Comparison of ENCODE assay signal across 9 mouse cellular contexts in genomic region chr15:84072226-84072625, GRCm38 (mm10). TPM values are rescaled to one million over a fixed set of nuclear protein-coding genes. Genes with fewer than 3 reads are reported as not detected.
DNase-seq lines count a peak whose midpoint lies in the region; ATAC-seq and TF ChIP-seq lines count a peak whose summit lies in the region.
"Had no signal": no experiment of that assay in that cellular context is flagged by ENCODE, and none has a peak within 500 bp of the region (broad histone marks: within the 10 kb centered on the region; RNA-seq: fewer than 3 reads in every experiment).

No protein-coding gene starts in this region.

- no peak for ATAC-seq in heart, postnatal 0 days (ENCODE audit: insufficient read depth, low read depth)
- ATAC-seq in heart, embryonic 12.5 days (ENCODE audit: insufficient number of reproducible peaks, low FRiP score): no peak
- ATAC-seq in frontal cortex, adult (ENCODE audit: low TSS enrichment): peak; percentile 36

- H3K36me3 ChIP-seq in heart, postnatal 0 days (replicated peaks; ENCODE audit: control insufficient read depth, insufficient read depth, low read length): no peaks in the 10 kb centered on the region
- no peaks in the 10 kb centered on the region for H3K36me3 ChIP-seq in heart, embryonic 12.5 days
- H3K36me3 ChIP-seq in ES-Bruce4 (ENCODE audit: control insufficient read depth, insufficient read depth, low read length, poor library complexity, severe bottlenecking): no peaks in the 10 kb centered on the region

- no peak for TF ChIP-seq POLR2A in ES-Bruce4 (IDR thresholded peaks at IDR 0.05; ENCODE audit: insufficient read depth, low read length)

- no peak overlapping the region for H3K4me3 ChIP-seq in heart, postnatal 0 days (ENCODE audit: low read depth, low read length)
- H3K4me3 ChIP-seq in heart, embryonic 12.5 days: no peak overlapping the region
- H3K4me3 ChIP-seq in ES-Bruce4 (ENCODE audit: low read depth, low read length): no peak overlapping the region

- 33% methylated on average over 7 of the region's 7 CpGs for WGBS in heart, postnatal 0 days
- 33% methylated on average over 7 of the region's 7 CpGs for WGBS in heart, embryonic 12.5 days

- no peaks in the 10 kb centered on the region for H3K4me1 ChIP-seq in heart, postnatal 0 days (ENCODE audit: control insufficient read depth, insufficient read depth)
- 0 out of 2 replicates have a peak, but pooled peaks cover 5% of the 10 kb centered on the region for H3K4me1 ChIP-seq in heart, embryonic 12.5 days (replicated peaks)
- peaks cover 1% of the 10 kb centered on the region for H3K4me1 ChIP-seq in ES-Bruce4 (ENCODE audit: control insufficient read depth, insufficient read depth, low read length)

- no peak overlapping the region for H3K27ac ChIP-seq in heart, postnatal 0 days (ENCODE audit: low read depth)
- H3K27ac ChIP-seq in heart, embryonic 12.5 days (ENCODE audit: poor library complexity, severe bottlenecking): no peak overlapping the region
- H3K27ac ChIP-seq in ES-Bruce4 (ENCODE audit: insufficient read depth, low read length): no peak overlapping the region
- H3K27ac ChIP-seq: macrophage had no signal

- peaks cover 74% of the 10 kb centered on the region for H3K27me3 ChIP-seq in heart, postnatal 0 days (ENCODE audit: control insufficient read depth, insufficient read depth, low read length)
- peaks cover 97% of the 10 kb centered on the region for H3K27me3 ChIP-seq in heart, embryonic 12.5 days (replicated peaks)
- H3K27me3 ChIP-seq in ES-Bruce4 (ENCODE audit: control insufficient read depth, insufficient read depth, low read length, poor library complexity, severe bottlenecking): no peaks in the 10 kb centered on the region

- no peak for DNase-seq in heart, postnatal 0 days (ENCODE audit: low spot score)
- DNase-seq in cerebellum, adult 11-12 months: peak; percentile 59
- peak; percentile 94 for DNase-seq in layer of hippocampus, adult 11-12 months (ENCODE audit: low spot score)
- DNase-seq in lung, postnatal 25 days (ENCODE audit: low spot score): peak; percentile 21
- peak; percentile 10 for DNase-seq in thymus, postnatal 14 days

- peak; percentile 43 for TF ChIP-seq CTCF in heart, postnatal 0 days (IDR thresholded peaks at IDR 0.05; ENCODE audit: low read depth)
- TF ChIP-seq CTCF in ES-Bruce4 (IDR thresholded peaks at IDR 0.05; ENCODE audit: low read depth, low read length): peak; percentile 64

- no peak overlapping the region for H3K9ac ChIP-seq in heart, postnatal 0 days (replicated peaks; ENCODE audit: low read depth, low read length)
- no peak overlapping the region for H3K9ac ChIP-seq in heart, embryonic 12.5 days
- H3K9ac ChIP-seq in ES-Bruce4 (ENCODE audit: low read depth, poor library complexity, severe bottlenecking): no peak overlapping the region

- no peak overlapping the region for H3K4me2 ChIP-seq in heart, postnatal 0 days (ENCODE audit: low read depth, low read length)
- H3K4me2 ChIP-seq in heart, embryonic 12.5 days: no peak overlapping the region

- H3K9me3 ChIP-seq in heart, postnatal 0 days (replicated peaks; ENCODE audit: control insufficient read depth, low read length): no peaks in the 10 kb centered on the region
- no peaks in the 10 kb centered on the region for H3K9me3 ChIP-seq in heart, embryonic 12.5 days (replicated peaks)
- H3K9me3 ChIP-seq in ES-Bruce4 (replicated peaks; ENCODE audit: control insufficient read depth, insufficient read depth, low read length, poor library complexity, severe bottlenecking): no peaks in the 10 kb centered on the region

- TF ChIP-seq EP300 in heart, postnatal 0 days (IDR thresholded peaks at IDR 0.05; ENCODE audit: low read depth): no peak
- no peak for TF ChIP-seq EP300 in ES-Bruce4 (IDR thresholded peaks at IDR 0.05; ENCODE audit: insufficient read depth, low read depth, low read length)

RNA-seq across cellular contexts. Expression of gene Efcab6, which starts 7.0 kb away (rescaled TPM):
- 0.12 TPM in 1 of 2 replicates, not detected in the other for total RNA-seq in heart, postnatal 0 days (2014; rRNA removed; ENCODE audit: low replicate concordance)
- polyA plus RNA-seq in heart, postnatal 0 days (2015; fragmentation: Nextera tagmentation; extraction: Ambion mirVana): 0.08 TPM in 1 of 2 replicates, not detected in the other
- polyA plus RNA-seq in heart, embryonic 12.5 days (2016; fragmentation: Nextera tagmentation; extraction: Ambion mirVana): 0.15 TPM in 1 of 2 replicates, not detected in the other
- 1.1 TPM in 1 of 2 replicates, not detected in the other for polyA plus RNA-seq in ES-Bruce4 (2011; ENCODE audit: insufficient read depth, insufficient read length, low read depth, missing spikeins)
- polyA plus RNA-seq: macrophage had no signal

RNA-seq across cellular contexts. Expression of gene Sult4a1, which starts 33.3 kb away (rescaled TPM):
- 0.46 TPM in 1 of 2 replicates, not detected in the other for total RNA-seq in heart, postnatal 0 days (2014; rRNA removed; ENCODE audit: low replicate concordance)
- 0.18 and 0.29 TPM in 2 replicates for polyA plus RNA-seq in heart, postnatal 0 days (2015; fragmentation: Nextera tagmentation; extraction: Ambion mirVana)
- 0.60 and 0.80 TPM in 2 replicates for polyA plus RNA-seq in heart, embryonic 12.5 days (2016; fragmentation: Nextera tagmentation; extraction: Ambion mirVana)
- polyA plus RNA-seq in ES-Bruce4 (2011; ENCODE audit: insufficient read depth, insufficient read length, low read depth, missing spikeins): 16.2 and 17.6 TPM in 2 replicates
- polyA plus RNA-seq: macrophage had no signal

RNA-seq across cellular contexts. Expression of gene Pnpla5, which starts 50.7 kb away (rescaled TPM):
- total RNA-seq in heart, postnatal 0 days (2014; rRNA removed; ENCODE audit: low replicate concordance): not detected in 2 replicates
- not detected in 2 replicates for polyA plus RNA-seq in heart, postnatal 0 days (2015; fragmentation: Nextera tagmentation; extraction: Ambion mirVana)
- not detected in 2 replicates for polyA plus RNA-seq in heart, embryonic 12.5 days (2016; fragmentation: Nextera tagmentation; extraction: Ambion mirVana)
- not detected in 2 replicates for polyA plus RNA-seq in ES-Bruce4 (2011; ENCODE audit: insufficient read depth, insufficient read length, low read depth, missing spikeins)
- polyA plus RNA-seq: macrophage had no signal
